In genomic region chr17:26202737-26203136, GRCm38 (mm10) we compare ENCODE assay signal across 8 mouse cellular contexts. TPM values are rescaled to one million over a fixed set of nuclear protein-coding genes. Genes with fewer than 3 reads are reported as not detected.
DNase-seq lines count a peak whose midpoint lies in the region; ATAC-seq and TF ChIP-seq lines count a peak whose summit lies in the region.

Gene Rgs11 (plus strand): TSS chr17:26202951.

- TF ChIP-seq CTCF in heart, adult 2 months (IDR thresholded peaks at IDR 0.05), result no peak
- no peak for TF ChIP-seq CTCF in intestine, postnatal 0 days (IDR thresholded peaks at IDR 0.05; ENCODE audit: low read depth)

- H3K9me3 ChIP-seq in forebrain, embryonic 12.5 days, result no peaks in the 10 kb centered on the region
- no peaks in the 10 kb centered on the region for H3K9me3 ChIP-seq in intestine, postnatal 0 days (ENCODE audit: control insufficient read depth)
- H3K9me3 ChIP-seq in liver, embryonic 12.5 days (replicated peaks), result no peaks in the 10 kb centered on the region

- H3K4me1 ChIP-seq in heart, adult 2 months (ENCODE audit: control insufficient read depth, insufficient read depth, low read length), result 0 out of 2 replicates have a peak, but pooled peaks cover 1% of the 10 kb centered on the region
- peaks cover 23% of the 10 kb centered on the region for H3K4me1 ChIP-seq in forebrain, embryonic 12.5 days
- no peaks in the 10 kb centered on the region; the same call in 1 of the 2 replicates for H3K4me1 ChIP-seq in intestine, postnatal 0 days (replicated peaks; ENCODE audit: control insufficient read depth, insufficient read depth, low read length)
- H3K4me1 ChIP-seq in liver, embryonic 12.5 days, result peaks cover 64% of the 10 kb centered on the region

- DNase-seq in heart, adult 2 months, result peak in 1 of 2 experiments; percentile 44
- no peak for DNase-seq in heart, adult 8-10 months (ENCODE audit: low spot score)
- DNase-seq in T-cell, adult 2 months (ENCODE audit: low spot score), result peak; percentile 64
- DNase-seq in neural tube, embryonic 10.5 days (ENCODE audit: extremely low spot score, low spot score), result peak; percentile 33
- DNase-seq in urinary bladder, postnatal 25 days (ENCODE audit: low spot score), result peak; percentile 54

- H3K36me3 ChIP-seq in heart, adult 2 months (ENCODE audit: control insufficient read depth, insufficient read depth, low read length), result no peaks in the 10 kb centered on the region
- peaks cover 4% of the 10 kb centered on the region for H3K36me3 ChIP-seq in forebrain, embryonic 12.5 days (replicated peaks)
- peaks cover under 1% of the 10 kb centered on the region; the same call in 1 of the 2 replicates for H3K36me3 ChIP-seq in intestine, postnatal 0 days (ENCODE audit: control insufficient read depth, insufficient read depth)
- H3K36me3 ChIP-seq in liver, embryonic 12.5 days, result peaks cover 10% of the 10 kb centered on the region

- intact Hi-C loops in heart, adult 2 months (cut with DNase I), result no loop called here

- no peak for ATAC-seq in forebrain, embryonic 12.5 days (ENCODE audit: low FRiP score)
- ATAC-seq in intestine, postnatal 0 days, result no peak
- ATAC-seq in liver, embryonic 12.5 days, result no peak

- 3% methylated on average over 22 of the region's 22 CpGs for WGBS in heart, adult 2 months
- WGBS in forebrain, embryonic 12.5 days, result 2% methylated on average over 21 of the region's 22 CpGs
- WGBS in intestine, postnatal 0 days, result 4% methylated on average over 22 of the region's 22 CpGs
- 1% methylated on average over 22 of the region's 22 CpGs for WGBS in liver, embryonic 12.5 days (ENCODE audit: insufficient replicate concordance)

- peak within 1 kb of the TSS; percentile 61 for H3K4me2 ChIP-seq in forebrain, embryonic 12.5 days
- peak within 1 kb of the TSS; percentile 91 for H3K4me2 ChIP-seq in intestine, postnatal 0 days (replicated peaks; ENCODE audit: low read depth)
- H3K4me2 ChIP-seq in liver, embryonic 12.5 days, result peak within 1 kb of the TSS; percentile 96

- H3K27me3 ChIP-seq in heart, adult 2 months (ENCODE audit: control insufficient read depth, insufficient read depth, low read length), result peaks cover 4% of the 10 kb centered on the region; the same call in 1 of the 2 replicates
- peaks cover 74% of the 10 kb centered on the region for H3K27me3 ChIP-seq in forebrain, embryonic 12.5 days
- peaks cover 29% of the 10 kb centered on the region for H3K27me3 ChIP-seq in intestine, postnatal 0 days (replicated peaks; ENCODE audit: control insufficient read depth, insufficient read depth, low read length)
- H3K27me3 ChIP-seq in liver, embryonic 12.5 days (replicated peaks), result peaks cover 85% of the 10 kb centered on the region

- H3K79me2 ChIP-seq in heart, adult 2 months (replicated peaks; ENCODE audit: control insufficient read depth, insufficient read depth, low read length), result no peaks in the 10 kb centered on the region

- H3K27ac ChIP-seq in heart, adult 2 months, result no peak within 1 kb of the TSS
- no peak within 1 kb of the TSS for H3K27ac ChIP-seq in forebrain, embryonic 12.5 days
- H3K27ac ChIP-seq in intestine, postnatal 0 days (ENCODE audit: low read depth, low read length), result no peak within 1 kb of the TSS
- H3K27ac ChIP-seq in liver, embryonic 12.5 days, result peak within 1 kb of the TSS; percentile 60

- H3K9ac ChIP-seq in heart, adult 2 months (ENCODE audit: low read depth, low read length), result 0 out of 2 replicates have a peak within 1 kb of the TSS, but pooled peaks have one; percentile 21
- H3K9ac ChIP-seq in forebrain, embryonic 12.5 days, result peak within 1 kb of the TSS; percentile 36
- H3K9ac ChIP-seq in intestine, postnatal 0 days (ENCODE audit: low read depth, low read length), result peak within 1 kb of the TSS; percentile 22; the same call in 1 of the 2 replicates
- peak within 1 kb of the TSS; percentile 76 for H3K9ac ChIP-seq in liver, embryonic 12.5 days

- no peak for TF ChIP-seq EP300 in heart, adult 2 months (IDR thresholded peaks at IDR 0.05; ENCODE audit: insufficient read depth, low read depth, low read length)

- no peak for TF ChIP-seq POLR2A in heart, adult 2 months (IDR thresholded peaks at IDR 0.05; ENCODE audit: insufficient read depth, low read depth, low read length)

- peak within 1 kb of the TSS; percentile 53 for H3K4me3 ChIP-seq in heart, adult 2 months
- H3K4me3 ChIP-seq in forebrain, embryonic 12.5 days (replicated peaks), result peak within 1 kb of the TSS; percentile 40
- H3K4me3 ChIP-seq in intestine, postnatal 0 days (ENCODE audit: low read depth, low read length), result peak within 1 kb of the TSS; percentile 48
- peak within 1 kb of the TSS; percentile 56 for H3K4me3 ChIP-seq in liver, embryonic 12.5 days

RNA-seq across cellular contexts. Expression of gene Rgs11, which starts in this region (rescaled TPM):
- total RNA-seq in heart, adult 2 months (2021), result under 1 TPM; 0.31 to 0.34 TPM
- polyA plus RNA-seq in heart, adult 2 months (2012; rRNA removed), result 1.8 and 3.5 TPM in 2 replicates
- 1 to 10 TPM in 2 of 4 experiments, under 1 TPM in 1, not detected in 1; 0.16 to 1.4 (median 1.0) TPM for total RNA-seq in heart, adult 8-10 months (2022)
- polyA plus RNA-seq in forebrain, embryonic 12.5 days (2016; fragmentation: Nextera tagmentation; extraction: Ambion mirVana), result 2.4 and 3.8 TPM in 2 replicates
- 1.1 and 1.2 TPM in 2 replicates for polyA plus RNA-seq in intestine, postnatal 0 days (2015; fragmentation: Nextera tagmentation; extraction: Ambion mirVana)
- 0.99 and 1.0 TPM in 2 replicates for polyA plus RNA-seq in liver, embryonic 12.5 days (2016; fragmentation: Nextera tagmentation; extraction: Ambion mirVana)

Comparison
In these comparisons a context has a peak if more than half of its experiments do, and no peak if none do; other contexts are left out.
1. H3K9ac ChIP-seq: peak in every context shown above with its lines; median percentile 76 in liver, embryonic 12.5 days; 36 in forebrain, embryonic 12.5 days; 22 in intestine, postnatal 0 days; 21 in heart, adult 2 months.